Mouse (Mus musculus) brain, embryonic 14.5 days (tissue): ENCODE results near the gene Kcnma1.

Experiments
- CTCF ChIP-seq: fragments of 200-500 bp; IDR thresholded peaks from 2 replicates; pipeline ENCODE4 v1.5.1; 2012; ENCODE audit warnings: inconsistent platforms, mild to moderate bottlenecking, moderate library complexity, borderline replicate concordance; ENCODE audit not compliant: insufficient read depth, insufficient read length; ENCODE audit errors: extremely low read depth
- POLR2A ChIP-seq: fragments of 200-500 bp; IDR thresholded peaks from 2 replicates; pipeline ENCODE4 v1.6.1; 2012; ENCODE audit warnings: mild to moderate bottlenecking, inconsistent platforms, borderline replicate concordance; ENCODE audit not compliant: poor library complexity, insufficient read depth, insufficient read length, severe bottlenecking; ENCODE audit errors: extremely low read depth

DNA sequence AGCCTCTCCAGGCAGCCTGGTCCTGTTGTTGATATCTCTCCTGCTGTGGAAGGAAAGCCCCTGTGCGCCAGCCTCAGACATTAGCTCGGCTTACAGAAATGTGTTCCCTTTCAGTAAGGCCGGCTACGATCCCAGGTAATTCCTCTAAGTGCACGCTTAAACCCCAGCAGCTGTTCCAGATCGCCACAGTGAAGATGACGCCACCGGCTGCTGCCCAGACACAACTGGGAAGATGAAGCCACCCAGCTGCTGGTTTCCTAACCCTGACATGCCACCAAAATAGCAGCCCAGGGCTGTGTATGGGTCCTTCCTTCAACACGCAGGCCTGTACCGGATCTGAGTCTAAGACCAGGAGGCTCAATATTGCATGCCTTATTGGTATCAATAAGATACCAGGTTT is 307.5 kb downstream of the Kcnma1 start:
- TF ChIP-seq POLR2A (no peak), CTCF (no peak)
